Mouse (Mus musculus): ENCODE measurements at regions not wholly inside any gene's neighbourhood (a gene's known extent, or its start where the extent isn't known, plus 50 kb on each side); places are given as distances from the start of the nearest gene placed in this dataset.

DNA sequence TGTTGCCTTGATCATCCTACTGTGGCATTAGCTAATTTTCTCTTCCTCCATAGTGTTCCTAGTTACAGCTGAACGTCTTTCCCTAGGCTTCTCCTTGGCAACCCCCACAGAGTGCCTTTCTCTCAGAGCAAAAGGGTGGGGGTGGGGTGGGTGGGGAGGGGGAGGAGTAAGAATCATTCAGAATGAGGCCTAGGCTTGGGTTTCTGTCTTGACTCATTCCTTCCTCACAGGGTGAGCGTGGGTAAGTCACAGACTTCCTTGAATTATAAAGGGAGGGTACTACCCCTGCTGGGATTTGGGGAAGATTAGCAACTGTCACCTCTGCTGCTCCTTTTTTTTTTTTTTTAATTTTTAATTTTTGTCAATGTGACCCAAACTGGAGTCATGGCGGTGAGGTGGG lies 114.5 kb downstream of the Dhx35 start:
- DNase-seq (ENCODE audit: low spot score in 2 of 2), result no peak
- intact Hi-C loops (cut with DNase I), result no loop called here

DNA sequence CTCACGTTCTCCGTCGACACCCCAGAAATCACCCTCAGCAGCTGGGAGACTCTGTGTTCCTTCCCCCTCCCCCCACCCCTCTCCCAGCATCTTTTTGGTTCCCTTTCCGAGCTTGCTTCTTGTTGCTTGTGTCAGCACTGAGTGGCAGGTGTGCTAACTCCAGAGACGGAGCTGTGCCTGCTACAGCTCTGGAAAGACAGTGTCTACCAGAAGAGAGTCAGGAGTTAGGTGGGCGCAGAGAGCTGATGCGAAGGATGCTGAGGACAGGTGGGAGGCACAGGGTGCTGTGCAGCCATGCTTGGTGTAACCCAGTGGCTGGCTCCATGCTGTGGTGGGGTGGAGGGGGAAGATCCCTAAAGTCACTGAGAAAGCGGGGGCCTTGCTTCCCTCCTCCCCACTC lies 115.7 kb downstream of the Dhx35 start:
- intact Hi-C loops (cut with DNase I), result loop anchor here (5.0 to 10.0 kb wide), 5 partner anchors 77 to 1667 kb away; partner anchors contain the start of gene Mafb
- peak in 1 of 2 experiments; percentile 52 for DNase-seq (ENCODE audit: low spot score in 2 of 2)

- intact Hi-C loops (cut with DNase I), result loop anchor here (5.0 to 10.0 kb wide), 5 partner anchors 76 to 1666 kb away; partner anchors contain the start of gene Mafb
- no peak for DNase-seq (ENCODE audit: low spot score in 2 of 2)
Measured at GRCm38 (mm10) chr2:158911191-158911590, 116.6 kb downstream of the Dhx35 start.

GRCm38 (mm10) chr2:158912631-158913258 lies 118.1 kb downstream of the Dhx35 start:
- intact Hi-C loops (cut with DNase I), result loop anchor here (2.0 to 10.0 kb wide), 6 partner anchors 75 to 1680 kb away; partner anchors contain the start of gene Mafb
- DNase-seq (ENCODE audit: low spot score in 2 of 2), result peak; percentile 53 to 64

DNA sequence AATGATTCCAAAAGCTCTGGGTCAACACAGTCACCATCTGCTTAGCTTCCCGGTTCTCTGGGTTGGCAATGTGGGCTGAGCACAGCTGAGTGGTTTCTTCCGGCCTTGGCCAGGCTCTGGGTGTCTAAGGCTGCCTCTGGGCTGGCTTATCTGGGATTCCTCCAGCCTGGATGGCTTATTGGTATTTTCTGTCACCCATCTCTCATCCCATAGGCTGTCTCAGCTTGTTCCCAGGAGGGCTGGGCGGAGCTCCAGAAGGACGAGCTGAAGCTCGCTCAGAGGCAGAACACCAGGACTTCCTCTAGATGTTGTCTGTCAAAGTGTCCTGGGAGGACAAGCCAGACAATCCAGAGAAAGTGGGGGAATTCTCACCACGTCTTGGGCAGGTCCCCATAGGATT lies 122.8 kb downstream of the Dhx35 start:
- DNase-seq (ENCODE audit: low spot score in 2 of 2), result peak in 1 of 2 experiments; percentile 41
- intact Hi-C loops (cut with DNase I), result loop anchor here (10.0 kb wide), 1 partner anchor 247 kb away; no protein-coding TSS in a partner anchor

DNA sequence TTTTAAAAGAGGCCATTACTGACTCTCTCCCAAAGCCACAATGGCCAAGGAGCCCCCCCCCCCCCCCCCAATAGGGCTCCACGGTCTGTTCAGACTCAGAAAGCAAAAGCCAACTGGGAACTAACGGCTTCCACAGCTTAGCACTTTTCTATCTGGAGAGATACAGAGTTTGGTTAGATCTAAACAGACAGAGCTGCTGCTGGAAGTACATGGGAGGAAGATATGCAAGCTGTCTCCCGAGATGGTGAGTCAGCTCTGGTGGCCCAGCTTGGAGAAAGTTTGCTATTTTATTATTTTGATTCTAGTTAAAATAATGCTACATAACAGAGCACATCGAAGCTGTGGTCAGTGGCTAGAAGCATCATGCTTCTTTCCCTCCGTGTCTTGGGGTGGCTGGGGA lies 123.7 kb downstream of the Dhx35 start:
- DNase-seq (ENCODE audit: low spot score in 2 of 2), result peak in 1 of 2 experiments; percentile 59
- intact Hi-C loops (cut with DNase I), result loop anchor here (10.0 kb wide), 1 partner anchor 246 kb away; no protein-coding TSS in a partner anchor

DNA sequence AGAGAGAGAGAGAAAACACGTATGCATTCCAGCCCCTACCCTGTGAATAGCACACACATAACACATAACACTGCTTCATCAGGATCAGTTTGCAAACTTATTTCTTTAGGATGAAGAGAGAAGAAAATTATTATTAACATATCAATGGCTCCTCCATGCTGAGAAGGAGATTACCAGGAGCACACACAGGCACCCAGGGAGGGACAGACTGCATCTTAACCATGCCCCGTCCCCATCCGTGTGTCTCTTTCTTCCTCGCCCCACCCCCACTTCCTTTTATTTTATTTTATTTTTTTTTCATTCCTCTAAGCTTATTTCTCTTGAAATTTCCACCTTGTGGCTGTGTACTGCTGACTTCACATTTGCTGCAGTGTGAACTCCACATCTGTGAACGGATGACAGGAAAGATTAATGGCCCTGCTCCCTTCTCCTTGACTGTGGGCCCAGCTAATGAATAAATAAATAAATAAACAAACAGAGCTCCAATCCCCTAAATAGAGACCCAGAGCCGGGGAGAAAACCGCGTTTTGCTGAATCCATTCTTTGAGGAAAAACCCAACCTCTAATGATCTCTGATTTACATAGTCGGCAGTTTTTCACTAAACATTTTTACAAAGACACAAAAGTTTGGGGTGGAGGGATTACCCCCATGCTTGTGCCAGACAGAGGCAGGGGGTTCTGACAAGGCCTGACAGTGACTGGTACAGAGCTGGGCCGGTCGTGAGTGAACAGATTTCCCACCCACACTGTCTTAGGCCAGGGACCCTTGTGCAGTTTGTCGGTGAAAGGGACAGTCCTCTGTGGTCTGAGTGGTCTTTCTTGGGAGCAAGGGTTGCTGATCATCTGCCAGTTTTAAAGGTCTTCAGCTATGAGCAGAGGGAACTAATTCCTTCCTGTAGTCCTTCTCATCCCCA lies 127.0 kb downstream of the Dhx35 start:
- no peak for DNase-seq (ENCODE audit: low spot score in 2 of 2)
- intact Hi-C loops (cut with DNase I), result no loop called here

- DNase-seq (ENCODE audit: low spot score in 2 of 2), result no peak
- intact Hi-C loops (cut with DNase I), result no loop called here
Measured at GRCm38 (mm10) chr2:158922766-158923165, 128.2 kb downstream of the Dhx35 start.

GRCm38 (mm10) chr2:158929507-158929906 lies 134.9 kb downstream of the Dhx35 start:
- no peak for DNase-seq (ENCODE audit: low spot score in 2 of 2)
- intact Hi-C loops (cut with DNase I), result no loop called here

GRCm38 (mm10) chr2:158937948-158938565 lies 143.4 kb downstream of the Dhx35 start:
- intact Hi-C loops (cut with DNase I), result no loop called here
- DNase-seq (ENCODE audit: low spot score in 2 of 2), result peak; percentile 26 to 36

GRCm38 (mm10) chr2:158949418-158949817 lies 154.8 kb downstream of the Dhx35 start:
- intact Hi-C loops (cut with DNase I), result no loop called here
- no peak for DNase-seq (ENCODE audit: low spot score in 2 of 2)

DNA sequence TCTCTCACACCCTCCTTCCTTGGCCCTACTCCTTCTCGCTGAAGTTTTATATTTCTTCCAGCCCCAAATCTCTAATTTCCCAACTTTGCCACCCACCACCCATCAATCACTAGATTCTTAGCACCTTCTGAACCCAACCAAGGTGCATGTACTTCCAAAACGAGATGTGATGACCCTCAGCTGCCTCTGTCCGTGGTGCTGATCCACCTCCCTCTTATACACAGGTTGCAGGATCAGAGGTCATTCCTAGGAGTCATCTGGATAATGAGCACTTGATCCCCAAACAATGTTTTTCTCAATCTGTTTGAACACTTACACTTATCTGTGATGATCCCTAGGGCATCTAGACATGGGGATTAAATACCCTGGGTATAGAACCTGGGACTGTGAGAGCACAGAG lies 156.5 kb downstream of the Dhx35 start:
- intact Hi-C loops (cut with DNase I), result no loop called here
- DNase-seq (ENCODE audit: low spot score in 2 of 2), result no peak

GRCm38 (mm10) chr2:158956888-158957287 lies 162.3 kb downstream of the Dhx35 start:
- intact Hi-C loops (cut with DNase I), result no loop called here
- DNase-seq (ENCODE audit: low spot score in 2 of 2), result no peak

GRCm38 (mm10) chr2:158965003-158965665 lies 170.5 kb downstream of the Dhx35 start:
- peak; percentile 80 to 94 for DNase-seq (ENCODE audit: low spot score in 2 of 2)
- intact Hi-C loops (cut with DNase I), result no loop called here

DNA sequence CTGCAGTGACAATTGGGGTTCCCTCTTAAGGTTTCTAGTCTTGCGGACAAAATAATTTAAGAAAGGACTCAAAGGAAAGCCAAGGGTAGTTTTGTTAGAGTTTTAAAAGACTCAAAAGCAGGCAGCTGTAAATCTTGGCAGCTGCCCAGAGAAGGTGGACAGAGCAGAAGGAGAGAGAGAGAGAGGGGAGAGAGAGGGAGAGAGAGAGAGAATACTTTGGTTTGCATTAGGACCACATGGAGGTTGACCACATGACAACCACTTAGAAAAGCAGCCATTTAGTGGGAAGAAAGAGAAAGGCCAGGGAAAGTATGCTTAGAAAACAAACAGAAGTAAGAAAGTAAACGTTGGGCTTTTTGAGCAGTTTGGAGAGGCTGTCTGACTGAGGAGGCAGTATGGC lies 177.6 kb downstream of the Dhx35 start:
- intact Hi-C loops (cut with DNase I), result no loop called here
- DNase-seq (ENCODE audit: low spot score in 2 of 2), result no peak

DNA sequence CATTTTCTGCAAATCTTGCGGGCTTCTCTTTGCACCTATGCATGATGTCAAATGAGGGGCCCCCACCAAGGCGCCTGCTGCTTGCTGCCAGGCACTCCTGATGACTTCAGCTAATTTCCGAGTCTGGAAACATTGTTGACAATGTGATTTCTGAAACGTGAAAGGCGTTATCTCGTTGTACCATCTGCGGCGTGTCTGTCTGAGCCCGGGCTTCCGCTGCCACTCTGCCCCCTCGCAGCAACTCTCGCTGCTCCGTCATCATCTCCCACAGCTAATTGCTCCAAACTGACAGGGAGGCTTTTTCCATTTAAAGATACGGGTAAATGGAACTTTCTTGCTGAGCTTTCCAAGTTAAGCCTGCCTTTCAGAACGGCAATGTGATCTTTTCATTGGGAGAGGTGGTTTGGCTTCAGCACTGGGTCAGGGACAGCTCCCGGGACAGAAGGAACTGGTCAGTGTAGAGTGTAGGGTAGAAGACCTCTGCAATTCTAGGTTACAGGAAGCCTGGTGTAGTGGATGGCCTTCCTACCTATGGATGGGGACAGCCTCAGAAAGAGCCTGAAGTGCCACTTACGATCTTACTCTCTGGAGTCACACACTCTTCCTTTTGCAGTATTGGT lies 191.0 kb downstream of the Dhx35 start:
- DNase-seq (ENCODE audit: low spot score in 2 of 2), result peak; percentile 8 to 35
- intact Hi-C loops (cut with DNase I), result loop anchor here (5.0 kb wide), 1 partner anchor 73 kb away; no protein-coding TSS in a partner anchor

- no peak for DNase-seq (ENCODE audit: low spot score in 2 of 2)
- intact Hi-C loops (cut with DNase I), result no loop called here
Measured at GRCm38 (mm10) chr2:159002481-159003186, 208.0 kb downstream of the Dhx35 start.

DNA sequence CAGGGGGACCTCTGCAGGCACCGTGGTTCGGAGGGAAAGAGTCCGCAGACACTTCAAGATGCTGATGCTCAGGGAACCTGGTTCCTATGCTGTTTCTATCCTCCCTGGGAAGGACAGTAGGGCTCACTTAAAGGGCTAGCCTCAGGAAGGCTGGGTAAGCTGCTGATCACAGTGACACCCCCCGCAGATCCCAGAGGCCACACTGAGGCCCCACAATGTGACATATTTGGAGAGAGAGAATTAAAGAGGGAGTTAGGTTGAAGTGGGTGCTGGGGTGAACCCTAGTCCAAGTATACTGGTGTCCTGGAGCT lies 208.5 kb downstream of the Dhx35 start:
- no peak for DNase-seq (ENCODE audit: low spot score in 2 of 2)

DNA sequence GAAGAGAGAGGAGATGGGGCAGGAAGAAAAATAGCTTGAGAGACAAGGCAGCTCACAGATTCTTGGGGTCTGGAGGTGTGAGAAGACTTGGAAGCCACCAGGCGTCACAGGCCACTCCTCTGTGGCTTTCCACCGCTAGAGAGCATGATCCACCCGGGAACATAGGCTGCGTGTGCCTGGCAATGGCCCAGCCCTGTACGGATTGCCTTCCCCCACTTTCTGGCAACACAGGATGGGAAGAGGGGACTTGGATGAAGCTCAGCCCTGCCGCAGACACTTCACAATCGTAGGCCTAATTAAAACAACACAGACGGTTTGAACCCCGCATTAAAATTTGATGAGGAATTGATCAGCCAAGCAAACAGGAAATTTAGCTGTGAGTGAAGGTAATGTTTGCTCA lies 209.8 kb downstream of the Dhx35 start:
- DNase-seq (ENCODE audit: low spot score in 2 of 2), result peak in 1 of 2 experiments; percentile 8
- intact Hi-C loops (cut with DNase I), result no loop called here

More for the DNA sequence above, 208.5 kb downstream of the Dhx35 start:
- intact Hi-C loops (cut with DNase I), result no loop called here
